Mouse (Mus musculus): Measurements from ENCODE around the gene Ctnnal1. TPM values are rescaled to one million over a fixed set of nuclear protein-coding genes. Genes with fewer than 3 reads are reported as not detected.

The Ctnnal1 gene
- polyA plus RNA-seq, 1 experiment from 2014 or later: 19.3 TPM

DNA sequence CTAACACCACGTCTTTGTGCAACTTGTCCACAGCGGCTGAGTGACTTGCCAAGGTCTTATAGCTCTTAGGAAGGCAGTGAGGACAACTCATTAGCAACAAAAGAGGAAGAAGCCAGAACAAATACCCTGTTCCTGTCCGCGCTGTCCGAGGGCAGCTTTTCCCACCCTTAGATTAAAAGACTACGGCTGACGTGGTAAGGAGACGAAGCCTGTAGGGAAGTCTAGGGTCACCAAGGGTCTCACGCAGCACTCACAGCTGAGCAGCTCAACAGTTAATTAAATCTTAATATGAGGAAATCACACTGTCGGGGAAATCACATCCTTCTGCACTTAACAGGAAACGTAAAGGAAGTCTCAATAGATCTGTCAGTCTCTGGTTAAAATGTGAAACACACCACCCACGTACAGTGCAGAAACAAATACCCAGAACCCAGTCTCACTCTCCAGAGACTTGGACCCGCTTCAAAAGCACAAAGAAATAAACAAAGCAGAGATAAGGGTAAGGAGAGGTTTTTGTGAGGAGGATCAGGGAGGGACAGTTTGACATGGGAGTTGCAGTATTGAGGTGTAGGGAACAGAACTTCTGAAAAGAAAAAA lies 33.9 kb downstream of the Ctnnal1 start:
- ATAC-seq: no peak
- no peak overlapping the region for H3K27ac ChIP-seq (ENCODE audit: low read length)
- H3K4me2 ChIP-seq (ENCODE audit: low read depth, low read length): no peak overlapping the region
- WGBS: 64% methylated on average over 13 of the region's 13 CpGs
- H3K4me3 ChIP-seq (ENCODE audit: low read length): no peak overlapping the region
- no peak overlapping the region for H3K9ac ChIP-seq (ENCODE audit: low read depth, low read length)
- no peaks in the 10 kb centered on the region for H3K9me3 ChIP-seq (ENCODE audit: control insufficient read depth, low read length)
- no peaks in the 10 kb centered on the region for H3K4me1 ChIP-seq (ENCODE audit: control insufficient read depth, insufficient read depth, low read length)
- H3K27me3 ChIP-seq (replicated peaks; ENCODE audit: control insufficient read depth, insufficient read depth, low read length): no peaks in the 10 kb centered on the region
- no peaks in the 10 kb centered on the region; the same call in 1 of the 2 replicates for H3K36me3 ChIP-seq (ENCODE audit: control insufficient read depth, insufficient read depth, low read length)

- Histone ChIP-seq H3K36me3 (ENCODE audit: control insufficient read depth, insufficient read depth, low read length) (no peaks in the 10 kb centered on the region; the same call in 1 of the 2 replicates), H3K27me3 (replicated peaks; ENCODE audit: control insufficient read depth, insufficient read depth, low read length) (no peaks in the 10 kb centered on the region), H3K4me1 (ENCODE audit: control insufficient read depth, insufficient read depth, low read length) (no peaks in the 10 kb centered on the region), H3K9ac (ENCODE audit: low read depth, low read length) (no peak overlapping the region), H3K27ac (ENCODE audit: low read length) (no peak overlapping the region), H3K9me3 (ENCODE audit: control insufficient read depth, low read length) (no peaks in the 10 kb centered on the region), H3K4me3 (ENCODE audit: low read length) (no peak overlapping the region), H3K4me2 (ENCODE audit: low read depth, low read length) (no peak overlapping the region)
- no peak for ATAC-seq
- 72% methylated on average over 7 of the region's 7 CpGs for WGBS
These were observed 35.5 kb downstream of the Ctnnal1 start for GRCm38 (mm10) chr4:56829511-56829921.

DNA sequence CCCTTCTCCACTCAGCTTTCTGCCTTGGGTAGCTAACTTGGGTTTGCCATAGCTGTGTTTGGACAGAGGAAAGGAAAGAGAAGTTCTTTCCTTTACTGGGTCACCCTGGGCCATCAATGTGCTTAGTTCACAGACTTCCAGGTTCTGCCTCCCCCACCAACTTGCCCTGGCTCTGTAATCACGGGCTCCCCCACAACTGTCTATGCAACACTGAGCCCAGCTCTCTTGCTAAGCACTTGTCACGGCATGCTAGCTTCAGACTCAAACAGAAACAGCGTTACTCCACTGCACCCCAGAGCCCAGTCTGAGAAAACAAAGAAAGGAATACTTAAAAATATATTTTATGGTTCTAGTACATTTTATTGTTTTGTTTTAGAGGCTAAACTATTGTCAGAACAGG lies 36.1 kb downstream of the Ctnnal1 start:
- Histone ChIP-seq H3K27me3 (replicated peaks; ENCODE audit: control insufficient read depth, insufficient read depth, low read length) (no peaks in the 10 kb centered on the region), H3K4me1 (ENCODE audit: control insufficient read depth, insufficient read depth, low read length) (no peaks in the 10 kb centered on the region), H3K9ac (ENCODE audit: low read depth, low read length) (no peak overlapping the region), H3K9me3 (ENCODE audit: control insufficient read depth, low read length) (no peaks in the 10 kb centered on the region), H3K4me2 (ENCODE audit: low read depth, low read length) (no peak overlapping the region), H3K36me3 (ENCODE audit: control insufficient read depth, insufficient read depth, low read length) (no peaks in the 10 kb centered on the region; the same call in 1 of the 2 replicates), H3K27ac (ENCODE audit: low read length) (no peak overlapping the region), H3K4me3 (ENCODE audit: low read length) (no peak overlapping the region)
- 84% methylated on average over 3 of the region's 3 CpGs for WGBS
- ATAC-seq: no peak

DNA sequence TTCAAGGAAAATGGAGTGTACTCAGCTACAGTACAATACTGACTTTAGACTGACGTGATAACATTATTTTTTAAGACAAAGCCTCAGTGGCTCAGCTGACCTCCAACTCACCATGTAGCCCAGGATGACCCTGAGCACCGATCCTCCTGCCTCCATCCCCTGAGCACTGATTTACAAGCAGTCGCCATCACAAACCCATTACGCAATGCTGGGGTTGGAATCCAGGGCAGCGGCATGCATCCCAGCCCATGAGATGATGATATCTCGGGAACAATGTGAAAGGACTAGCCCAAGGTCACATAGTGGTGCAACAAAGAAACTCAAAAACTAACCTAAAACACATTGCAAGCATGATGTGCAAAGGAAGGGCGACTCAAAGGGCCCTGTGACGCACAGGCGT lies 40.8 kb downstream of the Ctnnal1 start:
- no peak for ATAC-seq
- Histone ChIP-seq H3K9ac (ENCODE audit: low read depth, low read length) (no peak overlapping the region), H3K27me3 (replicated peaks; ENCODE audit: control insufficient read depth, insufficient read depth, low read length) (no peaks in the 10 kb centered on the region), H3K4me3 (ENCODE audit: low read length) (no peak overlapping the region), H3K4me1 (ENCODE audit: control insufficient read depth, insufficient read depth, low read length) (no peaks in the 10 kb centered on the region), H3K9me3 (ENCODE audit: control insufficient read depth, low read length) (no peaks in the 10 kb centered on the region), H3K4me2 (ENCODE audit: low read depth, low read length) (no peak overlapping the region), H3K36me3 (ENCODE audit: control insufficient read depth, insufficient read depth, low read length) (no peaks in the 10 kb centered on the region; the same call in 1 of the 2 replicates), H3K27ac (ENCODE audit: low read length) (no peak overlapping the region)
- 87% methylated on average over 9 of the region's 9 CpGs for WGBS

DNA sequence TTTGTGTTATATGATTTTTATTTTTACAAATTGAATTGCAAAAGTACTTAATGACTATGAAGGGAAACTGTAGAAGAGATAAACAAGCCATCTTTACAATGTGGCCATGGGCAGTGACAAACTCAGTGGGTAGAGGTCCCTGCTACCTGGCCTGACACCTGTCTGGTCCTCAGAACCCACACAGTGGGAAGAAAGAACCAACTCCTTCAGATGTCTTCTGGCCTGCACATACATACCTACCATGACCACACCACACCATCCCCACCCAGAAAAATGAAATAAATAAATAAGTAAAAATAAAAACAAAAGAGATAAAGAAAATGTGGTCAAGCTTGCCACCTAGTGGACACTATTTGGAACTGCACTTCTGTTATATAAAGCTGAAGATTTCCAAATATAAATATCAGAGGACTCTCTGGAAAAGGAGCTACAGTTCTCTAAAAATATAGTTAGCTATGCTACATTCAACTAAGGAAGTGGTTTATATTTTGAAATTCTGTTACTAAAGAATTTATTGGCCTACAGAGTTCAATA lies 44.9 kb downstream of the Ctnnal1 start:
- Histone ChIP-seq H3K9ac (ENCODE audit: low read depth, low read length) (no peak overlapping the region), H3K27me3 (replicated peaks; ENCODE audit: control insufficient read depth, insufficient read depth, low read length) (no peaks in the 10 kb centered on the region), H3K9me3 (ENCODE audit: control insufficient read depth, low read length) (no peaks in the 10 kb centered on the region), H3K4me2 (ENCODE audit: low read depth, low read length) (no peak overlapping the region), H3K36me3 (ENCODE audit: control insufficient read depth, insufficient read depth, low read length) (no peaks in the 10 kb centered on the region), H3K4me3 (ENCODE audit: low read length) (no peak overlapping the region), H3K27ac (ENCODE audit: low read length) (no peak overlapping the region), H3K4me1 (ENCODE audit: control insufficient read depth, insufficient read depth, low read length) (no peaks in the 10 kb centered on the region)
- no peak for ATAC-seq

DNA sequence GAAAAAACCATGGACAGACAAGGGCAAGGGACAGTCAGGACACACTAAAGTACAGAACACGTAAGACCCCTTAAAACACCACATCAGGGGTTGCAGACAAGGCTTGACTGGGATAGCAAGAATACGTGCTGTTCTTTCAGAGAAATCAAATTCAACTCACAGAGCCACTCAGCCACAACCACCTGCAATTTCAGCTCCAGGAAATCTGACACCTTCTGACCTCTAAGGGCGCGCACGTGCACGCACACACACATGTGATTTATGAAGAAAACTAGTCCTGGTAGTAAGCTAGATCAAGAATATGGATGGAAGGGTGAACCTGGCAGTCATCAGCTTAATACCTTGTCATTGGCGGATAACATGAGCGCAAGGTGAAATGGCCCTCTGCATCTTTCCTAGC lies 49.9 kb downstream of the Ctnnal1 start:
- Histone ChIP-seq H3K4me3 (ENCODE audit: low read length) (no peak overlapping the region), H3K4me1 (ENCODE audit: control insufficient read depth, insufficient read depth, low read length) (no peaks in the 10 kb centered on the region), H3K27me3 (replicated peaks; ENCODE audit: control insufficient read depth, insufficient read depth, low read length) (no peaks in the 10 kb centered on the region), H3K36me3 (ENCODE audit: control insufficient read depth, insufficient read depth, low read length) (no peaks in the 10 kb centered on the region), H3K9me3 (ENCODE audit: control insufficient read depth, low read length) (no peaks in the 10 kb centered on the region), H3K27ac (ENCODE audit: low read length) (no peak overlapping the region), H3K9ac (ENCODE audit: low read depth, low read length) (no peak overlapping the region), H3K4me2 (ENCODE audit: low read depth, low read length) (no peak overlapping the region)
- WGBS: 81% methylated on average over 8 of the region's 8 CpGs
- ATAC-seq: no peak

- H3K27ac ChIP-seq (ENCODE audit: low read length): no peak overlapping the region
- H3K4me1 ChIP-seq (ENCODE audit: control insufficient read depth, insufficient read depth, low read length): no peaks in the 10 kb centered on the region
- no peak overlapping the region for H3K4me3 ChIP-seq (ENCODE audit: low read length)
- no peak overlapping the region for H3K9ac ChIP-seq (ENCODE audit: low read depth, low read length)
- WGBS: 66% methylated on average over 4 of the region's 4 CpGs
- H3K4me2 ChIP-seq (ENCODE audit: low read depth, low read length): no peak overlapping the region
- H3K27me3 ChIP-seq (replicated peaks; ENCODE audit: control insufficient read depth, insufficient read depth, low read length): no peaks in the 10 kb centered on the region
- ATAC-seq: no peak
- no peaks in the 10 kb centered on the region for H3K36me3 ChIP-seq (ENCODE audit: control insufficient read depth, insufficient read depth, low read length)
- H3K9me3 ChIP-seq (ENCODE audit: control insufficient read depth, low read length): no peaks in the 10 kb centered on the region
These were observed 52.9 kb downstream of the Ctnnal1 start for GRCm38 (mm10) chr4:56812096-56812495.

DNA sequence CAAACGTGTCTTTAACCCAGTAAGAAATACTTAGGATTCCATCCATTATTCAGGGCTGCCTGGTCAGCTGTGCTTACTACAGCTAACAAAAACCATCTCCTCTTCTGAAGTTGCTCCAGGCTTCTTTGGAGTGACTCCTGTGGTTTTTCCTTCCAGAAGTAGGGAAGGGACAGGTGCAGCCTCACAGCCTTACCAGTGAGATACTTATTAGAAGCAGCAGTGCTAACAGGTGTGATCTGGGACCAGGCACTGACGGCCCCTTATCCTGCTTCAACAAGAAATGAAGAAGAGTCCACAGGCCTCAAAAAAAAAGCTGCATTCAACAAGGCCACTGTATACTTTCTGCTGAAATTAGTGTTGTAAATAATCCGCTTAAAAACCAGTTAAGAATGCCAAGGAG lies 53.3 kb downstream of the Ctnnal1 start:
- no peak overlapping the region for H3K4me3 ChIP-seq (ENCODE audit: low read length)
- no peaks in the 10 kb centered on the region for H3K4me1 ChIP-seq (ENCODE audit: control insufficient read depth, insufficient read depth, low read length)
- no peak for ATAC-seq
- no peak overlapping the region for H3K9ac ChIP-seq (ENCODE audit: low read depth, low read length)
- no peaks in the 10 kb centered on the region for H3K27me3 ChIP-seq (replicated peaks; ENCODE audit: control insufficient read depth, insufficient read depth, low read length)
- H3K27ac ChIP-seq (ENCODE audit: low read length): no peak overlapping the region
- 56% methylated on average over 3 of the region's 3 CpGs for WGBS
- no peaks in the 10 kb centered on the region for H3K36me3 ChIP-seq (ENCODE audit: control insufficient read depth, insufficient read depth, low read length)
- no peak overlapping the region for H3K4me2 ChIP-seq (ENCODE audit: low read depth, low read length)
- H3K9me3 ChIP-seq (ENCODE audit: control insufficient read depth, low read length): no peaks in the 10 kb centered on the region

DNA sequence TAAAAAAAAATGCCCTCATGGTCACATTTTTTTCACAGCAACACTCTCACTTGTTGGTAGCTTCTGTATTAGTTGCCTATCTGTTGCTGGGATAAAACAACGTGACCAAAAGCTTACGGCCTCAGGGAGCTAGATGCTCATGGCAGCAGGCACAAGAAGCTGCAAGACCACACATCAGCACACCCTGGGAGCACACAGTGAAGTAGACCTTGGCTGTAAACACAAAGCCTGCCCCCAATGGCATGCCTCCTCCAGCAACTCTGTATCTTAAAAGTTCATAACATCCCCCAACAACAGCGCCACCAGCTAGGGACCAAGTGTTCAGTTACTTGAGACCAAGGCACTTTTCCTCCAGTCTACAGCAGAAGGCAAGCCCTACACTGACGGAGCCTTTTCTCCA lies 55.9 kb downstream of the Ctnnal1 start:
- no peaks in the 10 kb centered on the region for H3K9me3 ChIP-seq (ENCODE audit: control insufficient read depth, low read length)
- H3K4me1 ChIP-seq (ENCODE audit: control insufficient read depth, insufficient read depth, low read length): no peaks in the 10 kb centered on the region
- H3K4me2 ChIP-seq (ENCODE audit: low read depth, low read length): no peak overlapping the region
- ATAC-seq: no peak
- no peak overlapping the region for H3K27ac ChIP-seq (ENCODE audit: low read length)
- 66% methylated on average over 4 of the region's 4 CpGs for WGBS
- no peak overlapping the region for H3K9ac ChIP-seq (ENCODE audit: low read depth, low read length)
- no peak overlapping the region for H3K4me3 ChIP-seq (ENCODE audit: low read length)
- no peaks in the 10 kb centered on the region for H3K27me3 ChIP-seq (replicated peaks; ENCODE audit: control insufficient read depth, insufficient read depth, low read length)
- H3K36me3 ChIP-seq (ENCODE audit: control insufficient read depth, insufficient read depth, low read length): no peaks in the 10 kb centered on the region

GRCm38 (mm10) chr4:56802669-56803150 lies 62.3 kb downstream of the Ctnnal1 start:
- 2% methylated on average over 25 of the region's 25 CpGs for WGBS
- H3K36me3 ChIP-seq (ENCODE audit: control insufficient read depth, insufficient read depth, low read length): peaks cover 2% of the 10 kb centered on the region
- peak overlapping the region; percentile 96 for H3K4me3 ChIP-seq (ENCODE audit: low read length)
- no peaks in the 10 kb centered on the region for H3K27me3 ChIP-seq (replicated peaks; ENCODE audit: control insufficient read depth, insufficient read depth, low read length)
- no peak overlapping the region; the same call in 1 of the 2 replicates for H3K27ac ChIP-seq (ENCODE audit: low read length)
- H3K4me2 ChIP-seq (ENCODE audit: low read depth, low read length): peak overlapping the region; percentile 84
- H3K9me3 ChIP-seq (ENCODE audit: control insufficient read depth, low read length): no peaks in the 10 kb centered on the region
- H3K4me1 ChIP-seq (ENCODE audit: control insufficient read depth, insufficient read depth, low read length): peaks cover 16% of the 10 kb centered on the region
- peak; percentile 47 for ATAC-seq
- peak overlapping the region; percentile 90 for H3K9ac ChIP-seq (ENCODE audit: low read depth, low read length)

Data from intestine, embryonic 16.5 days (tissue).